Mouse (Mus musculus) adrenal gland, postnatal 4 days (tissue): ENCODE measurements around the gene Ank3. TPM values are rescaled to one million over a fixed set of nuclear protein-coding genes. Genes with fewer than 3 reads are reported as not detected.

Experiments used
- DNase-seq, 2 experiments: peaks; one replicate each; pipeline ENCODE4 v3.0.0; 2021 to 2022; ENCODE audit warnings: low spot score in 2 of 2, mixed read lengths in 2 of 2
- total RNA-seq, 2 experiments: library from RNA; stranded (reverse); gene quantifications; 2 replicates each; pipeline ENCODE4 v1.2.3; 2021

Ank3 gene
- total RNA-seq, 2 experiments from 2014 or later: 37.4 to 54.2 TPM

- DNase-seq: no peak
Observed at GRCm38 (mm10) chr10:69804613-69805012, 406.0 kb downstream of the Ank3 start.

- no peak for DNase-seq
Observed at GRCm38 (mm10) chr10:69810785-69811184, 412.2 kb downstream of the Ank3 start.

GRCm38 (mm10) chr10:69813823-69814522 is 415.4 kb downstream of the Ank3 start:
- DNase-seq: no peak

GRCm38 (mm10) chr10:69821245-69821644 is 422.7 kb downstream of the Ank3 start:
- DNase-seq: no peak

GRCm38 (mm10) chr10:69828770-69829169 is 430.2 kb downstream of the Ank3 start:
- DNase-seq: no peak

- no peak for DNase-seq
Observed at GRCm38 (mm10) chr10:69829236-69829635, 430.7 kb downstream of the Ank3 start.

- no peak for DNase-seq
Observed at GRCm38 (mm10) chr10:69831568-69831967, 433.0 kb downstream of the Ank3 start.

- DNase-seq: no peak
Observed at GRCm38 (mm10) chr10:69832241-69832640, 433.7 kb downstream of the Ank3 start.

- no peak for DNase-seq
Observed at GRCm38 (mm10) chr10:69832822-69833221, 434.2 kb downstream of the Ank3 start.

GRCm38 (mm10) chr10:69834700-69835099 is 436.1 kb downstream of the Ank3 start:
- peak in 1 of 2 experiments; percentile 35 for DNase-seq

- DNase-seq: no peak
Observed at GRCm38 (mm10) chr10:69845749-69846148, 447.2 kb downstream of the Ank3 start.

- no peak for DNase-seq
Observed at GRCm38 (mm10) chr10:69852366-69853091, 454.0 kb downstream of the Ank3 start.

- no peak for DNase-seq
Observed at GRCm38 (mm10) chr10:69854587-69855185, 456.1 kb downstream of the Ank3 start.

- no peak for DNase-seq
Observed at GRCm38 (mm10) chr10:69858011-69858410, 459.4 kb downstream of the Ank3 start.

- no peak for DNase-seq
Observed at GRCm38 (mm10) chr10:69858897-69859605, 460.5 kb downstream of the Ank3 start.

- DNase-seq: no peak
Observed at GRCm38 (mm10) chr10:69859848-69860479, 461.4 kb downstream of the Ank3 start.

- no peak for DNase-seq
Observed at GRCm38 (mm10) chr10:69862829-69863228, 464.3 kb downstream of the Ank3 start.

GRCm38 (mm10) chr10:69870348-69870747 is 471.8 kb downstream of the Ank3 start:
- DNase-seq: peak; percentile 57 to 63

GRCm38 (mm10) chr10:69870947-69871346 is 472.4 kb downstream of the Ank3 start:
- no peak for DNase-seq

GRCm38 (mm10) chr10:69872182-69872741 is 473.7 kb downstream of the Ank3 start:
- DNase-seq: no peak

GRCm38 (mm10) chr10:69872892-69873291 is 474.3 kb downstream of the Ank3 start:
- DNase-seq: no peak
